Mouse (Mus musculus) regulatory T cell (primary cell): Measurements from ENCODE around the gene Ankib1.
"Not testable (repeated sequence)": the region's sequence is repeated elsewhere in the genome, so short reads cannot be mapped to it uniquely, and the experiment has no call there.

Source experiments
- in situ Hi-C: fragments of 300-600 bp; cut with MboI, MseI; formaldehyde crosslinking; loops from one replicate; pipeline ENCODE4 v1.15.1; 2025; ENCODE audit warnings: high pct_unique_total_duplicates

The Ankib1 gene

DNA sequence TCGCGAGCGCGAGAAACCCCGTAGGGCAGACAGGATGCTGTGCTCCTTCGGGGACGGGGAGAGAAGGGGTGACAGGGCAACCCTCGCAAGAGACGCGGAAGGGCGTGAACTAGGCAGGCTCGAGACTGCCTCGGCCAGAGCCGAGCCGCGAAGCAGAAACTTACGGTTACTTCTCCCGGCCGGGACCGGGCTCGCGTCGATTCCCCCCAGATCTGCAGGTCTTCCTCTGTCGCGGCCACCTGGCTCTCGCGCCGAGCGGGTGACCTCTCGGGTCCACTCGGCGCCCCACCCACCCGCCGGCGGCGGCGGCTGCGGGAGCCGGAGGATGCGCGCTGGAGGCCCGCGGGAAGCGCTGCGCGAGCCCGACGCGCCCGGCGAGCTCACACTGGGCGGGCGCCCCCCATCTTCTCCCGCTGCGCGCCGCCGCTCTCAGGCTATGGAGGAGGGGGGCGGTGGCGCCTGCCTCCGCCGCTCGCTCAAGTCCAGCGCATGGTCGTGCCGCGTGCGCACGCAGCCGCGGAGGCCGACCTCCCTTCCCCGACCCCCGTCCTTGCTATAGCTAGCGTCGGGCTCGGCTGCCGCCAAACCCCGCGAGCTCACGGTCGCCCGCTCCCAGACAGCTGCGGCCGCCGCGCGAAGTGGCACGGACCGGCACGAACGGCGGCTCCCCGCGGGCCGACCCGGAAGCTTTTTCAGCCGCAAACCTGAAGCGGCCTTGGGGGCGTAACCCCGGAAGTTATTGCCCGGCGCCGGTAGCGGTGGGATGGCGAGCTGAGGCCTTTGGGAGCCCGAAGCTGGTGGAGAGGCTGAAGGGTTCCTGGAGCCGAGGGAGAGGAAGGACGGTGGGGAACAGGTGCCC is at the start of gene Ankib1, which contains the start of gene Krit1:
TSS of gene Ankib1 (minus strand) at position 493 of the 859 bp plus-strand sequence.
TSS of gene Krit1 (plus strand) at position 752 of the 859 bp plus-strand sequence.
- in situ Hi-C loops = loop anchor here (10.0 kb wide), 1 partner anchor 158 kb away; no protein-coding TSS in a partner anchor

DNA sequence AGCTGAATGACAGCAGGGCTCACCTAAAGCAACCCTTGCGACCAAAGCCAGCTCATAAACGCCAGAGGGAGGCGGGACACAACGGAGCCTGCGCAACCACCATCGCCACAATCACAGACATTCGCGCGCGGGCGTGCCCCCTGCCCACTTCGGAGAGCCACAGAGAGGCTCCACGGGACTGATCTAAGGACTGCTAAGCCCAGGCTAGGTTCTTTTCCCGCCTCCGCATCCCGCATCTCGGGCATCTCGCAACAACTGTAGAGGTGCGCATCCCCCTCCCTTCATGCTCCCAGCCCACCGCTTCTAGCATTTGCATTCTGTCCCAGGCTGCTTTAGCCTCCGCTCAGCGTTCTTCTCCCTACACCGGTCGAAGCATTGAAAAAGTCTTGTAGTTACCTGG is 42.3 kb upstream of the Ankib1 start, which contains the start of gene Lrrd1:
TSS of gene Lrrd1 (plus strand) at position 148 of the 400 bp plus-strand sequence.
- in situ Hi-C loops = no loop called here

DNA sequence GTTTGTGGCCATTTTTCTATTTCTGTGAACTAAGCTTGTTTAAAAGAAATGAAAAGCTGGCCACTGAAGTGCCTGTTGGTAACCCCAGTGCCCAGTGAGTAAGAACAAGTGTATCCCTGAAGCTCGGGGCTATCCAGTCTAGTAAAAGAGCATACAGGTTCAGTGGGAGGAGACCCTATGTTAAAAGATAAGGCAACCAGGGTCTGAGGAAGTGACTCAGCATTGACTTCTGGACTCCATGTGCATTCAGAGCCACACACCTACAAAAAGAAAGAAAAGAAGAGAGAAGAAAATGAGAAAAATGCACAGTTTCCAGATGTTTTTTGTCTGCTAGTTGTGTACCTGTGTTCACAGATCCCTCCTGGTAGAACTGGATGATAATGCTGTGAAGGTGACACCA is 31.4 kb upstream of the Ankib1 start:
- in situ Hi-C loops = no loop called here

DNA sequence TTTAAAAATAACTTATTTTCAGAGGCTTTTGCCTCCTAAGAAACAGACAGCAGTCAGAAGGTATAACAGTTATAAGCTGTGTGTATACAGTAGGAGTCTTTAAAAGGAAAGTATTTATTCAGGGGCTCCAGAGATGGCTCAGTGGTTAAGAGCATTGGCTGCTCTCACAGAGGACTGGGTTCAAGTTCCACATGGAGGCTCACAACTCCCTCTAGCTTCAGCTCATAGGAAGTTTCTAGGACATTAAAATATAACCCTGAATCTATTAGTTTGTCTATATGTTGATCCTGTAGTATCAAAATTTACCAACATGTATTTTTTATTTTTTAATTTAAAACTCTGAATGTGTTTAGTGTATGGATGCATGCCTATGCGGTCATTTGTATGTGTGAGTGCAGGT is 5.7 kb upstream of the Ankib1 start:
- in situ Hi-C loops = loop anchor here (10.0 kb wide), 1 partner anchor 164 kb away; no protein-coding TSS in a partner anchor

DNA sequence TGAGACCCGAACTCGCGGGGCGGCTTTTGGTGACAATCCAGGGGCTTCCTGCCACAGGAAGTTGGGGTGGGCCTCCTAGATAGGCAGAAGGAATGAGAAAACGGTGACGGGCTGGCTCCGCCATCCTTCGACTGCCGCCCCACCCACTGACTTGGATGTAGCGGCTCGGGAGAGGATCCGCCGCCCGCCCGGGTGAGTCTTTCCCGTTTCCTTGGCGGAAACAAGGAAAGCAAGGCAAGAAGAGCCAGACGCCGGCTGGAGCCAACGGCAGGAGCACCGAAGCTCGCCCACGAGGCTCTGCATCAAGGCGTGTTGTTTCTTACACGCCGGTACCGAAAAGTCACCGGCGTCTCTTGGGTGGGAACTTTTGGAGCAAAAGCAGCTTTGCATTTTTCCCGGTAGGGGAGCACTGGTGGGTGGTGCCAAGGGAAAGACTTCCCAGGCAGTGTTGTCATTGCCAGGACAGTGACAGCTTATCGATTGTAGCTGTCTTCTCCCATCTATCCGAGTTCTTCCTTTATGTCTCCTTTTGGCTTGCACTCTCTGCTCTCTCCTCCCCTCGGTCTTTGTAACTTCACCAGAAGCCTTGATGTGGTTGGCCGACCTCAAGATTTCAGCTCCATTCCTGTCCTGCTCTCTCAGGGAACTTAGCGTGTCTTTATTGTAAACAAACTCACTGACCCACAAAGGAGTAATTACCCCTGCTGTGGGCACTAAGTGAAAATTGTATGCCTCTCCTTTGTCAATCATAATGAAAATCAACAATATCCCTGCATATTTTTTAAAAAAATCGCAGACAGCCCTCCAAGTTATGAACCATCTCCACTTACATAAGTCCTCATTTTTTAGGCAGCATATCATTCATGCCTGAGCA is 804 bp upstream of the Ankib1 start:
- in situ Hi-C loops = loop anchor here (10.0 kb wide), 1 partner anchor 159 kb away; no protein-coding TSS in a partner anchor

DNA sequence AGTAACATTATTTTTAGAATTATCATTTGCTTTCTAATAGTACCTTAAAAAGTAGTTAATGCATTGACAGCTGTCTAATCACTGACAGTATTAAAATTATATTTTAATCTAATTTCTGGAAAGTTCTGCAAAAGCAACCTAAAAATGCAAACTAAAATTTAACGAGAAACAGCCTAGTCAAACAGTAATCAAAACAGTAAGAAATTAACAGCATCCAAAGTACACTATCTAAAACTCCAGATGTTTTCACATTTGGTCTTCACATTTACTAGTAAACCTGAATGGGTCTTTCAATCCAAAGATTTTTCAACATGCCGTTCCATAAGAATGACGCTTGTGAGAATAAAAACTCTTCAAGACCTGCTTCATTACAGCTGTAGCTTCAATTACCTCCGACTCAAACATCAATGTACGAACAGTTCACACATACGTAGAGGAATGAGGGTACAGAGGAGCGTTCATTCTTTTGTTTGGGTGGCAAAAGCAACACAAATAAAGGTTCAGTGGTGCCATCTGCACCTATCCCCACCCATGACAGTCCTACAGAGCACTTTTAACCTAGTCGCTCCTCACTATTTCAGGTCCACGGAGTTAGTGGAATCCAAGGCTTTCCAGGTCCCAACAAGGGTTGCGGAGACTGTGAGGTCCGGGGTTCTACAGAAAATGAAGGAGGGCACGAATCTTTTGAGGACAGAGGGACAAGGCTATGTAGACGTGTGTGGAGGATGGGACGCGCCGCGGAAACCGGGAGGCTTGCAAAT is 873 bp downstream of the Ankib1 start:
- in situ Hi-C loops = loop anchor here (10.0 kb wide), 1 partner anchor 157 kb away; no protein-coding TSS in a partner anchor

DNA sequence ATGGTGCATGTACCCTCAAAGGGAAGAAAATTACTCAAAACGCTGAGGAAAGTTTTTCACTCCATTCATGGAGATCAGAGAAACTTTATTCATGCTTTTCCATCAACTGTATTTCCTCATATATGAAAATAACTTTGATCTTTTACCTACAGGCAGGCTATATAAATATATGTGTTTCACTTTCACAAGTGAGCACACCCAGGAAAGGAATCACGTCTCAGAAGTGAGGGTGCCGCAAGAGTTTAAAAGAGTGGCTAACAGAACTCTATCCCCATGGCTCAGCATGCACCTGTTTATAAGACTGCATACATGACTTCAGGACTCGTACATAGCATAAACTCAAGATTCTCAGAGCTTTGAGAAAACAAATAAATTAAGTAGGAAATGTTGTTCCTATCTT is 1.8 kb downstream of the Ankib1 start:
- in situ Hi-C loops = loop anchor here (10.0 kb wide), 1 partner anchor 156 kb away; no protein-coding TSS in a partner anchor

DNA sequence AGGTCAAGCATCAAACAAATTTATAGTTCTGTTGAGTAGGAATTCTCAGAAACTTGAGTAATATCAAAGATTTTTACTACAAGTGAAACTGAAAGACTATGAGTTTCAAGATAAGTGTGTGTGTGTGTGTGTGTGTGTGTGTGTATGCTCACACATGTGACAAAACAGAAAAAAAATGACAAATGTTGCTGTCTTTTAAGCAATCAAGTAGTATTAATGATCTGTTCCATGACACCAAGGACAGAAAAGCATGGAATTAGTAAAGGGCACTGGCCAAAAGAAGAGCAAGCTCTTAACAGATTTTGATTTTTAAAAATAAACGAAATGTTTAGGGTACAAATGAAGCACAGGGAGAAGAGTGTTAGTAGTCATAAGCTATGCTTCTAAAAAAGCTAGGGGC is 2.7 kb downstream of the Ankib1 start:
- in situ Hi-C loops = loop anchor here (10.0 kb wide), 1 partner anchor 155 kb away; no protein-coding TSS in a partner anchor

DNA sequence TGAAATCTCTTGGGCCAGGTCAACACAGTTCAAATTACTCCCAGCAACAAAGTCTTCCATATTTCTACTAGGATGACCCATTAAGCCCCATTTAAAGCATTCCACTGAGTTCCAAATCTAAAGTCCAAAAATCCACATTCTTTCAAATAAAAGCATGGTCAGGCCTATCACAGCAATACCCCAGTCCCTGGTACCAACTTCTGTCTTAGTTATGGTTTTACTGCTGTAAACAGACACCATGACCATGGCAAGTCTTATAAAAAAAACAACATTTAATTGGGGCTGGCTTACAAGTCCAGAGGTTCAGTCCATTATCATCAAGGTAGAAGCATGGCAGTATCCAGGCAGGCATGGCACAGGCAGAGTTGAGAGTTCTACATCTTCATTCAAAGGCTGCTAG is 4.1 kb downstream of the Ankib1 start:
- in situ Hi-C loops = not testable (repeated sequence)

DNA sequence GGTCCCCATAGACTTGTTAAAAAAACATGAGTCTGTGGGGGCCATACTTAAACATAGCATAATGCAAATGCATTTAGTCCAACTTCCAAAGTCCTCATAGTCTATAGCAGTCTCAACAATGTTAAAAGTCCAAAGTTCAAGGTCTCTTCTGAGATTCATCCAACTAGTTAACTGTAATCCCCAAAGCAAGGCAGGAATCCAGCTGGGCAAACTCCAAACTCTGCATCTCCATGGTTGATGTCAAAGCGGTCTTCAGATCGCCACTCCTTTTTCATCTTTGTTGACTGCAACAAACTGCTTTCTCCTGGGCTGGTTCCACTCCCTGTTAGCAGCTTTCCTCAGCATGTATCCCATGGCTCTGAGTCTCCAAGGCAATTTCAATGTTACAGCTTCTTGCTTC is 5.6 kb downstream of the Ankib1 start:
- in situ Hi-C loops = not testable (repeated sequence)

DNA sequence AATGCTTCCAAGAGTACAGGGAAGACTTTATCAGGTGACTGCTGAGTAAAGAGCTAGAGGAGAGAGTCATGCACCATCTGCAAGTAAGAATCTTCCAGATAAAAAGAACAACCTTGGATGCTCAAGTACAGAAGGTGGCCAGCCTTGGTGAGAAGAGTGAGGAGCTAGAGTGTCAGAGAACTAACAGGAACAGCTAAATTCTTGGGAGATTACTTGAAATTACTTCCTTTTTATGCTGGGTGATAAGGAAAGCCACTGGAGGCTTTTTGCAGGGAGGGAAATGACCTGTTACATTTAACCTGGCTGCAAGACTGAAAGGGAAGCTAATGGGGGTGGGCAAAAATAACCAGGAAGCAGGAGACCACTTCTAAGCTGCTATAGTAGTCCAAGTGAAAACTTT is 11.7 kb downstream of the Ankib1 start:
- in situ Hi-C loops = no loop called here

DNA sequence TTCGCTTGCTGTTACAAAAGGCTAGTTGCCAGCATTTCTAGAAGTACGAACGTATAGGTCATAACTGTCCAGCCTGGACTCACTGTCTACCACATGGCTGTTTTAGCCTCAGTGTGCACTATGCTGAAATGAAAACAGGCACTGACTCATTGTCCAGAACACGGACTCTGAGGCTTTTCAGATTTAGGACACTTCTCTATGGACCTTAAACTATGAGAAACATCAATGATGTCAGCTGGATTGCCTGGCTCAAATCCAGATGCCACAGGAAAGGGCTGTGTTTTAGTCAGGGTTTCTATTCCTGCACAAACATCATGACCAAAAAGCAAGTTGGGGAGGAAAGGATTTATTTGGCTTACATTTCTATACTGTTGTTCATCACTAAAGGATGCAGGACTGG is 15.2 kb downstream of the Ankib1 start:
- in situ Hi-C loops = no loop called here

DNA sequence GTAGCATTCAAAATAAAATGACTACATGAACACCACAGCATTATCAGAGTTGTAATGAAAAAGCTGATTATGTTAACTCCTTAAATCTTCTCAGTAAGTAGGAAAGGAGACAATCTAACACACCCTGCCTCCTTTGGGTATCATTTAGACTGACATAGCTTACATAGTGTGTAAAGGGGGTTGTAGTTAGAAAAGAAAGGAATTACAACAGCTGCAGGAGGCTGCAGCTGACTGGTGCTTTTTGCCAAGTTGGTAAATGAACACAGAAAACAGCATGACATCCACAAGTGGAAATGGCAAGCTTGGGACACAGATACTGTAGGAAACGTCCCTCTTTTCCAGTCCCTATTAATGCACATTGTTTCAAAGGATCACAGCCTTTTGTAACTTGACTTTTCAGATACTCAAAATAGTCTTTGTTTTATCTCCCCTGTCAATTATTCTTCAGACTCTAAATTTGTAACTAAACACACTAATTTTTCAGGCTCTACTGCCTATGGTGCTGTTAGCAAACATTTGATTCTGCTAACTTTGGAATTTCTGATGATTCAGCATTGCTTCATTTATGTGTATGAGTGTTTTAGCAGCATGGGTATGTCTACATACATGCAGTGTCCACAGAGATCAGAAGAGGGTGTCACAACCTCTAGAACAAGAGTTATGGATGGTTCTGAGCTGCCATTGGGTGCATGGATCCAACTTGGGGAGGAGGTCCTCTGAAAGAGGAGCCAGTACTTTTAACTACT is 17.8 kb downstream of the Ankib1 start:
- in situ Hi-C loops = no loop called here

DNA sequence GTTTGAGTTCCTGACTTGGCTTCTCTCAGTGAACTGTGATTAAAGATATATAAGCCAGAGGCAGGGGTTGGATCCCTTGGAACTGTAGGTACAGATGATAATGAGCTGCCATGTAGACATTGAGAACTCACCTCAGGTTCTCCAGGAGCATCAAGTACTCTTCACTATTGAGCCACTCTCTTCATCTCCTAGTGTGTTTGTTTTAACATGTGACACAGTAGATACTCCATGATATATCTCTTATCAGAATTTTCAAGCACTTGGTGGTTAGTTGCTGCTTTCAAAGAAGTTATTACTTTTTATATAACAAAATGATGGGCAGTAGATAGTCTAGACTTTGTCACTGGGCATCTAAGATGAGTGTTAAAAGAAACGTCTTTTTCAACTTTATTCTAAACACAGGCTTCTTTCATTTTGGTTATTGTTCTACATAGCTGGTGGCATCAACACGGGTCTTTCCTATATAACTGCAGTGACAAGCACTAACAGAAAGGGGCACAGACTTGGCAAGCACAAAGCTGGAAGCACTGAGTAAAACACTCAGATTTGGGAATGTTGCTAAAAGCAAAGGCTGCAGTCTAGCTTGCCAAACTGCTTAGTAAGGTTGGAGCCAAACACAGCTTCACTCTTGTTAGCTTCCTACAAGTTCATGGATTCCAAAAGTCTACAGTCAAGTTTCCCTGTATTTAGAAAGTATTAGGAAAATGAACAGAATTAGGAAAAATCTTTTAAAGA is 18.6 kb downstream of the Ankib1 start:
- in situ Hi-C loops = no loop called here

DNA sequence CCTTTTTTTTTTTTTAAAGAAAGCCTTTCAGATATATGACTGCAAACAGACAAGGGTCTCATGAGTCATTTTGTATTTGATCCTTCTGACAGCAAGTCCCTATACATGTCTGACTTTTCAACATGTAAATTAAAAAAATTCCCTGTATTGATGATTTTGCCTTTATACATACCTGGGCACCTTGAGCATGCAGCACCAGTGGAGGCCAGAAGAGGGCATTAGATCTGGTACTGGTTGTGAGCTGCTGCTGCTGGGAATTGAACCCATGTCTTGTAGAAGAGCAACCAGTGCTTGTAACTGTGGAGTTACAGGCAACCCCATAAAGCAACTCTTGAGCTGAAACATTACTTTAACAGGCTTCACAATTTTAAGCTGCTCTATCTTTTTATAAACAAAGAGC is 20.1 kb downstream of the Ankib1 start:
- in situ Hi-C loops = no loop called here

DNA sequence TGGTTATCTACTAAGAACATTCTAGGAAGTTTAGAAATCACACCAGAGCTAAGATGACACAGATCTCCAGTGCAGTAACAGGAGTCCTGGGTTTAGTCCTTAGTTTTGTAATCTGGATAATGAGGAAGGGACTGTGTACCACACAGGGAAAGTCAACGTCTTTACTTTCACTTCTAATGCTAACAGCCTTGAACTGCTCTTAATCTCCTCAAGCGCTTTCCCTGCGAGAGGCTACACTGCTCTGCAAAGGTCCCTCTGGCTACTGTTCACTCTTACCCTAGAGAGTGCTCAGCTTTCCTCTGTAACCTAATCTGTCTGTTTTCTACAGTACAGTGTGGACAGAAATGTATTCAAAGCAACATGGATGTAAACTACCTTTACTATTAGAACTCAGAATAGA is 30.7 kb downstream of the Ankib1 start:
- in situ Hi-C loops = no loop called here

DNA sequence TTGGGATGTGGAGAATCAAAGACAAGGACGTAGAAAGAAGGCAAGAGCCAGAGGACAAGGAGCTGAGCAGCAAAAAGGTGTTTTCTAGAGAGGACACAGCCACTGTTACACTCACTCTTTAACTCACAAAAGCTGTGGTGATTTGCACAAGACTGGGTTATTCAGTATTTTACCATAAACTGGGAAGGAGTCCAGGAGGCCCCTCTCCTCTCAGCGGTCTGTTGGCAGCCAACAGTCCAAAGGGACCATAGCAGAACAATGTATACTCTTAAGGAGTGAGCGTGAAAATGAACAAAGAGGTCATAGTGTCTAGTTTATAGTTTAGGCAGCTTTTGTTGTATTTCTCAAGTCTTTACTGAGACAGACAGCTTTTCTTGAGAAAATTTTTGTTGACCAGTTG is 31.2 kb downstream of the Ankib1 start:
- in situ Hi-C loops = no loop called here

DNA sequence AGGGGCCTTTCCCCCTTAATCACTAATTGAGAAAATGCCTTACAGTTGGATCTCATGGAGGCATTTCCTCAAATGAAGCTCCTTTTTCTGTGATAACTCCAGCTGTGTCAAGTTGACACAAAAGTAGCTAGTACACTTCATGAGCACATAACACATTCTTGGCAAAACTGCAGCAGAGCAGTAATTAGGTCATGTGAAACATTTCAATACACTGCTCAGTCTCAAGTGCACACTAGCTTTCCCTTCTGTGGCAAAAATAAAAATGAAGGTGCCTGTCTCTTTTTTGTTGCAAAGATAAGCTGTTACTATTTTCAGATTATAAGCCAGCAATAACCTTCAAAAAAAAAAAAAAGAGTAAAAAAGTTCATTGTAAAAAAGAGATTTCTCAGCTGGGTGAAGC is 52.2 kb downstream of the Ankib1 start:
- in situ Hi-C loops = not testable (repeated sequence)

DNA sequence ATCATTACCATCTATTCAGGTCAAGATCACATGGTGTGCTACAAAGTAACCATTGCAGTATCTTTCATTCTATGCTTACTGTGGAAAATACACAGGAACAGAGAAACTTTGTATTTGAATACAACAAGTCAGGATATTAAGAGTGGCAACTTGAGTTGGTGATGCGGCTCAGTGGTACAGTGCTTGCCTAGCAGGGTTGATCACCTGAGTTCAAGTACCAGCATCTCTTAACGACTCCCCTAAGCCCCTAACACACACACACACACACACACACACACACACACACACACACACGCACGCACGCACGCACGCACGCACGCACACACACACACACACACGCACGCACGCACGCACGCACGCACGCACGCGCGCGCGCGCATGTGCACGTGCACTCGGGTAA is 69.9 kb downstream of the Ankib1 start:
- in situ Hi-C loops = not testable (repeated sequence)

DNA sequence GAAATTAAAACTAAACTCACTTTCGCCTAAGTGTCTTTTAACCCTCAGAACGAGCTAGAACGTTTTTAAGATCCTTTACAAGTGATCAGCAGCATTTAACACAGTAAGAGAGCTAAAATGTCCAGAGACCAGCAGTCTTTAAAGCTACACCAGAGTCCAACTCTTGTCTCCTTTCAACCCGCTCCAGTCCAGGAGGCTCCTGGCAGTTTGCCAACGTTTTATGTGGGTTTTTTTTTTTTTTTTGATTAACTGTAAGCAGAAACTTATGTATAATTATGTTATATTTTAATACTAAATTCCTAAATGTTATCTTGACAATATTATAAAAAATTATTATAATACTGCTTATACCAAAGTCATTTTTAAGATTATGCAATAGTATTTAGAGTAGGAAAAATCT is 73.9 kb downstream of the Ankib1 start:
- in situ Hi-C loops = no loop called here
